Mouse (Mus musculus): ENCODE data around the gene Sde2. TPM values are rescaled to one million over a fixed set of nuclear protein-coding genes. Genes with fewer than 3 reads are reported as not detected.
"Not testable (repeated sequence)": the region's sequence is repeated elsewhere in the genome, so short reads cannot be mapped to it uniquely, and the experiment has no call there.

The Sde2 gene
- polyA plus RNA-seq, 1 experiment from 2014 or later = 28.7 TPM

GRCm38 (mm10) chr1:180894088-180894987 is 43.4 kb downstream of the Sde2 start:
- not testable (repeated sequence) for H3K4me1 ChIP-seq (ENCODE audit: control insufficient read depth, insufficient read depth, low read depth, low read length); H3K9me3 ChIP-seq (ENCODE audit: control insufficient read depth, low read length); H3K9ac ChIP-seq (ENCODE audit: low read depth, low read length); H3K36me3 ChIP-seq (ENCODE audit: control insufficient read depth, insufficient read depth, low read length); H3K27ac ChIP-seq (ENCODE audit: low read depth, low read length)
- Histone ChIP-seq H3K4me3 (ENCODE audit: low read length) (peak overlapping the region; percentile 25), H3K27me3 (replicated peaks; ENCODE audit: control insufficient read depth, insufficient read depth, low read length) (peaks cover 11% of the 10 kb centered on the region), H3K4me2 (ENCODE audit: low read length) (peak overlapping the region; percentile 43)
- 8% methylated on average over 38 of the region's 51 CpGs for WGBS
- peak; percentile 58; the same call in 1 of the 2 replicates for ATAC-seq

GRCm38 (mm10) chr1:180901107-180901506 is 50.2 kb downstream of the Sde2 start:
- H3K4me2 ChIP-seq (ENCODE audit: low read length) = no peak overlapping the region
- peaks cover 3% of the 10 kb centered on the region; the same call in 1 of the 2 replicates for H3K36me3 ChIP-seq (ENCODE audit: control insufficient read depth, insufficient read depth, low read length)
- H3K9me3 ChIP-seq (ENCODE audit: control insufficient read depth, low read length) = no peaks in the 10 kb centered on the region
- WGBS = 3% methylated on average over 4 of the region's 4 CpGs
- peaks cover 13% of the 10 kb centered on the region for H3K4me1 ChIP-seq (ENCODE audit: control insufficient read depth, insufficient read depth, low read depth, low read length)
- no peak overlapping the region for H3K9ac ChIP-seq (ENCODE audit: low read depth, low read length)
- no peak overlapping the region for H3K27ac ChIP-seq (ENCODE audit: low read depth, low read length)
- no peaks in the 10 kb centered on the region for H3K27me3 ChIP-seq (replicated peaks; ENCODE audit: control insufficient read depth, insufficient read depth, low read length)
- no peak for ATAC-seq
- H3K4me3 ChIP-seq (ENCODE audit: low read length) = no peak overlapping the region

GRCm38 (mm10) chr1:180902915-180903314 is 52.0 kb downstream of the Sde2 start:
- no peak overlapping the region for H3K27ac ChIP-seq (ENCODE audit: low read depth, low read length)
- H3K9me3 ChIP-seq (ENCODE audit: control insufficient read depth, low read length) = no peaks in the 10 kb centered on the region
- WGBS = 28% methylated on average over 5 of the region's 5 CpGs
- H3K4me2 ChIP-seq (ENCODE audit: low read length) = no peak overlapping the region
- no peak overlapping the region for H3K4me3 ChIP-seq (ENCODE audit: low read length)
- no peak overlapping the region for H3K9ac ChIP-seq (ENCODE audit: low read depth, low read length)
- peaks cover 16% of the 10 kb centered on the region for H3K36me3 ChIP-seq (ENCODE audit: control insufficient read depth, insufficient read depth, low read length)
- no peaks in the 10 kb centered on the region for H3K27me3 ChIP-seq (replicated peaks; ENCODE audit: control insufficient read depth, insufficient read depth, low read length)
- ATAC-seq = no peak
- peaks cover 13% of the 10 kb centered on the region for H3K4me1 ChIP-seq (ENCODE audit: control insufficient read depth, insufficient read depth, low read depth, low read length)

GRCm38 (mm10) chr1:180903666-180904038 is 52.7 kb downstream of the Sde2 start:
- H3K4me3 ChIP-seq (ENCODE audit: low read length) = peak overlapping the region; percentile 67
- H3K27ac ChIP-seq (ENCODE audit: low read depth, low read length) = peak overlapping the region; percentile 19; the same call in 1 of the 2 replicates
- H3K9ac ChIP-seq (ENCODE audit: low read depth, low read length) = peak overlapping the region; percentile 31; the same call in 1 of the 2 replicates
- H3K4me1 ChIP-seq (ENCODE audit: control insufficient read depth, insufficient read depth, low read depth, low read length) = peaks cover 13% of the 10 kb centered on the region
- peak overlapping the region; percentile 73 for H3K4me2 ChIP-seq (ENCODE audit: low read length)
- H3K36me3 ChIP-seq (ENCODE audit: control insufficient read depth, insufficient read depth, low read length) = peaks cover 21% of the 10 kb centered on the region
- no peak for ATAC-seq
- H3K9me3 ChIP-seq (ENCODE audit: control insufficient read depth, low read length) = no peaks in the 10 kb centered on the region
- H3K27me3 ChIP-seq (replicated peaks; ENCODE audit: control insufficient read depth, insufficient read depth, low read length) = no peaks in the 10 kb centered on the region
- WGBS = 34% methylated on average over 10 of the region's 10 CpGs

- ATAC-seq = peak; percentile 99
- H3K36me3 ChIP-seq (ENCODE audit: control insufficient read depth, insufficient read depth, low read length) = peaks cover 24% of the 10 kb centered on the region
- H3K27ac ChIP-seq (ENCODE audit: low read depth, low read length) = peak within 1 kb of the TSS; percentile 83
- WGBS = under 1% methylated on average over 52 of the region's 52 CpGs
- H3K4me1 ChIP-seq (ENCODE audit: control insufficient read depth, insufficient read depth, low read depth, low read length) = peaks cover 13% of the 10 kb centered on the region
- H3K9me3 ChIP-seq (ENCODE audit: control insufficient read depth, low read length) = no peaks in the 10 kb centered on the region
- peak within 1 kb of the TSS; percentile 67 for H3K4me3 ChIP-seq (ENCODE audit: low read length)
- no peaks in the 10 kb centered on the region for H3K27me3 ChIP-seq (replicated peaks; ENCODE audit: control insufficient read depth, insufficient read depth, low read length)
- peak within 1 kb of the TSS; percentile 73 for H3K4me2 ChIP-seq (ENCODE audit: low read length)
- H3K9ac ChIP-seq (ENCODE audit: low read depth, low read length) = peak within 1 kb of the TSS; percentile 90
Measured at GRCm38 (mm10) chr1:180904039-180904814, 53.3 kb downstream of the Sde2 start, which contains the start of gene Pycr2. Pycr2 (plus strand) TSS chr1:180904293.

- peaks cover 24% of the 10 kb centered on the region for H3K36me3 ChIP-seq (ENCODE audit: control insufficient read depth, insufficient read depth, low read length)
- peak overlapping the region; percentile 73 for H3K4me2 ChIP-seq (ENCODE audit: low read length)
- H3K27me3 ChIP-seq (replicated peaks; ENCODE audit: control insufficient read depth, insufficient read depth, low read length) = no peaks in the 10 kb centered on the region
- H3K4me1 ChIP-seq (ENCODE audit: control insufficient read depth, insufficient read depth, low read depth, low read length) = peaks cover 13% of the 10 kb centered on the region
- H3K4me3 ChIP-seq (ENCODE audit: low read length) = peak overlapping the region; percentile 67
- WGBS = 6% methylated on average over 5 of the region's 5 CpGs
- H3K9ac ChIP-seq (ENCODE audit: low read depth, low read length) = peak overlapping the region; percentile 90
- peak overlapping the region; percentile 83 for H3K27ac ChIP-seq (ENCODE audit: low read depth, low read length)
- no peaks in the 10 kb centered on the region for H3K9me3 ChIP-seq (ENCODE audit: control insufficient read depth, low read length)
- ATAC-seq = no peak
Measured at GRCm38 (mm10) chr1:180904815-180905080, 53.8 kb downstream of the Sde2 start.

- Histone ChIP-seq H3K4me2 (ENCODE audit: low read length) (peak overlapping the region; percentile 73), H3K4me1 (ENCODE audit: control insufficient read depth, insufficient read depth, low read depth, low read length) (peaks cover 13% of the 10 kb centered on the region), H3K9ac (ENCODE audit: low read depth, low read length) (peak overlapping the region; percentile 3; the same call in 1 of the 2 replicates), H3K27me3 (replicated peaks; ENCODE audit: control insufficient read depth, insufficient read depth, low read length) (no peaks in the 10 kb centered on the region), H3K27ac (ENCODE audit: low read depth, low read length) (no peak overlapping the region), H3K4me3 (ENCODE audit: low read length) (peak overlapping the region; percentile 67), H3K36me3 (ENCODE audit: control insufficient read depth, insufficient read depth, low read length) (peaks cover 24% of the 10 kb centered on the region), H3K9me3 (ENCODE audit: control insufficient read depth, low read length) (no peaks in the 10 kb centered on the region)
- 68% methylated on average over 6 of the region's 6 CpGs for WGBS
- ATAC-seq = no peak
Measured at GRCm38 (mm10) chr1:180905307-180905706, 54.4 kb downstream of the Sde2 start.

GRCm38 (mm10) chr1:180905876-180906275 is 54.9 kb downstream of the Sde2 start:
- Histone ChIP-seq H3K4me3 (ENCODE audit: low read length) (no peak overlapping the region), H3K9ac (ENCODE audit: low read depth, low read length) (peak overlapping the region; percentile 3; the same call in 1 of the 2 replicates), H3K4me1 (ENCODE audit: control insufficient read depth, insufficient read depth, low read depth, low read length) (peaks cover 13% of the 10 kb centered on the region), H3K27ac (ENCODE audit: low read depth, low read length) (no peak overlapping the region), H3K36me3 (ENCODE audit: control insufficient read depth, insufficient read depth, low read length) (peaks cover 24% of the 10 kb centered on the region), H3K9me3 (ENCODE audit: control insufficient read depth, low read length) (no peaks in the 10 kb centered on the region), H3K4me2 (ENCODE audit: low read length) (no peak overlapping the region), H3K27me3 (replicated peaks; ENCODE audit: control insufficient read depth, insufficient read depth, low read length) (no peaks in the 10 kb centered on the region)
- ATAC-seq = no peak
- WGBS = 96% methylated on average over 17 of the region's 17 CpGs

Data from hindbrain, embryonic 16.5 days (tissue).